Mouse (Mus musculus): Measurements from ENCODE around the gene Sertad2. TPM values are rescaled to one million over a fixed set of nuclear protein-coding genes. Genes with fewer than 3 reads are reported as not detected.

Gene Sertad2
- polyA plus RNA-seq, 1 experiment from 2014 or later, result 32.1 TPM

GRCm38 (mm10) chr11:20571702-20572413 lies 28.8 kb downstream of the Sertad2 start:
- H3K9ac ChIP-seq (ENCODE audit: low read depth, low read length), result no peak overlapping the region
- ATAC-seq (ENCODE audit: low read depth), result 0 out of 2 replicates have a peak, but pooled peaks have one; percentile 18
- H3K4me1 ChIP-seq (ENCODE audit: control insufficient read depth, insufficient read depth, low read length), result peaks cover 11% of the 10 kb centered on the region
- H3K4me2 ChIP-seq (ENCODE audit: low read depth, low read length), result no peak overlapping the region
- H3K27ac ChIP-seq (replicated peaks; ENCODE audit: low read depth, low read length), result no peak overlapping the region
- no peaks in the 10 kb centered on the region for H3K27me3 ChIP-seq (replicated peaks; ENCODE audit: control insufficient read depth, insufficient read depth, low read length)
- H3K4me3 ChIP-seq (ENCODE audit: low read depth, low read length), result no peak overlapping the region
- no peaks in the 10 kb centered on the region for H3K9me3 ChIP-seq (ENCODE audit: control insufficient read depth, low read length)
- WGBS, result 72% methylated on average over 5 of the region's 5 CpGs
- no peaks in the 10 kb centered on the region for H3K36me3 ChIP-seq (ENCODE audit: control insufficient read depth, insufficient read depth, low read length)
- no peak for DNase-seq (ENCODE audit: low spot score)

- Histone ChIP-seq H3K27me3 (replicated peaks; ENCODE audit: control insufficient read depth, insufficient read depth, low read length) (no peaks in the 10 kb centered on the region), H3K9ac (ENCODE audit: low read depth, low read length) (no peak overlapping the region), H3K9me3 (ENCODE audit: control insufficient read depth, low read length) (no peaks in the 10 kb centered on the region), H3K27ac (replicated peaks; ENCODE audit: low read depth, low read length) (peak overlapping the region; percentile 53), H3K4me2 (ENCODE audit: low read depth, low read length) (0 out of 2 replicates have a peak overlapping the region, but pooled peaks have one; percentile 7), H3K4me1 (ENCODE audit: control insufficient read depth, insufficient read depth, low read length) (peaks cover 17% of the 10 kb centered on the region), H3K36me3 (ENCODE audit: control insufficient read depth, insufficient read depth, low read length) (no peaks in the 10 kb centered on the region), H3K4me3 (ENCODE audit: low read depth, low read length) (no peak overlapping the region)
- peak; percentile 55 for ATAC-seq (ENCODE audit: low read depth)
- WGBS, result 21% methylated on average over 8 of the region's 8 CpGs
- peak; percentile 78 for DNase-seq (ENCODE audit: low spot score)
Measured at GRCm38 (mm10) chr11:20576046-20576635, 33.1 kb downstream of the Sertad2 start.

GRCm38 (mm10) chr11:20582758-20583157 lies 39.7 kb downstream of the Sertad2 start:
- no peak for DNase-seq (ENCODE audit: low spot score)
- Histone ChIP-seq H3K27me3 (replicated peaks; ENCODE audit: control insufficient read depth, insufficient read depth, low read length) (no peaks in the 10 kb centered on the region), H3K4me2 (ENCODE audit: low read depth, low read length) (no peak overlapping the region), H3K4me3 (ENCODE audit: low read depth, low read length) (no peak overlapping the region), H3K4me1 (ENCODE audit: control insufficient read depth, insufficient read depth, low read length) (no peaks in the 10 kb centered on the region), H3K27ac (replicated peaks; ENCODE audit: low read depth, low read length) (no peak overlapping the region), H3K9me3 (ENCODE audit: control insufficient read depth, low read length) (no peaks in the 10 kb centered on the region), H3K9ac (ENCODE audit: low read depth, low read length) (no peak overlapping the region), H3K36me3 (ENCODE audit: control insufficient read depth, insufficient read depth, low read length) (no peaks in the 10 kb centered on the region)
- 97% methylated on average over 2 of the region's 2 CpGs for WGBS
- ATAC-seq (ENCODE audit: low read depth), result no peak

GRCm38 (mm10) chr11:20585297-20585696 lies 42.2 kb downstream of the Sertad2 start:
- Histone ChIP-seq H3K27ac (replicated peaks; ENCODE audit: low read depth, low read length) (no peak overlapping the region), H3K4me3 (ENCODE audit: low read depth, low read length) (no peak overlapping the region), H3K9ac (ENCODE audit: low read depth, low read length) (no peak overlapping the region), H3K4me2 (ENCODE audit: low read depth, low read length) (no peak overlapping the region), H3K36me3 (ENCODE audit: control insufficient read depth, insufficient read depth, low read length) (no peaks in the 10 kb centered on the region), H3K27me3 (replicated peaks; ENCODE audit: control insufficient read depth, insufficient read depth, low read length) (no peaks in the 10 kb centered on the region), H3K9me3 (ENCODE audit: control insufficient read depth, low read length) (no peaks in the 10 kb centered on the region), H3K4me1 (ENCODE audit: control insufficient read depth, insufficient read depth, low read length) (peaks cover 7% of the 10 kb centered on the region; the same call in 1 of the 2 replicates)
- no peak for ATAC-seq (ENCODE audit: low read depth)
- no peak for DNase-seq (ENCODE audit: low spot score)
- WGBS, result 85% methylated on average over 1 of the region's 1 CpGs

GRCm38 (mm10) chr11:20586180-20586579 lies 43.1 kb downstream of the Sertad2 start:
- no peak overlapping the region for H3K4me2 ChIP-seq (ENCODE audit: low read depth, low read length)
- no peak overlapping the region for H3K4me3 ChIP-seq (ENCODE audit: low read depth, low read length)
- peaks cover 7% of the 10 kb centered on the region; the same call in 1 of the 2 replicates for H3K4me1 ChIP-seq (ENCODE audit: control insufficient read depth, insufficient read depth, low read length)
- no peak overlapping the region for H3K9ac ChIP-seq (ENCODE audit: low read depth, low read length)
- H3K27me3 ChIP-seq (replicated peaks; ENCODE audit: control insufficient read depth, insufficient read depth, low read length), result no peaks in the 10 kb centered on the region
- H3K27ac ChIP-seq (replicated peaks; ENCODE audit: low read depth, low read length), result no peak overlapping the region
- DNase-seq (ENCODE audit: low spot score) (no peak), ATAC-seq (ENCODE audit: low read depth) (no peak)
- no peaks in the 10 kb centered on the region for H3K9me3 ChIP-seq (ENCODE audit: control insufficient read depth, low read length)
- no peaks in the 10 kb centered on the region for H3K36me3 ChIP-seq (ENCODE audit: control insufficient read depth, insufficient read depth, low read length)

GRCm38 (mm10) chr11:20589393-20589792 lies 46.3 kb downstream of the Sertad2 start:
- WGBS, result 32% methylated on average over 2 of the region's 2 CpGs
- peaks cover 11% of the 10 kb centered on the region for H3K4me1 ChIP-seq (ENCODE audit: control insufficient read depth, insufficient read depth, low read length)
- H3K27me3 ChIP-seq (replicated peaks; ENCODE audit: control insufficient read depth, insufficient read depth, low read length), result no peaks in the 10 kb centered on the region
- no peak overlapping the region for H3K4me3 ChIP-seq (ENCODE audit: low read depth, low read length)
- H3K36me3 ChIP-seq (ENCODE audit: control insufficient read depth, insufficient read depth, low read length), result no peaks in the 10 kb centered on the region
- ATAC-seq (ENCODE audit: low read depth) (peak; percentile 63; the same call in 1 of the 2 replicates), DNase-seq (ENCODE audit: low spot score) (peak; percentile 59)
- no peak overlapping the region for H3K27ac ChIP-seq (replicated peaks; ENCODE audit: low read depth, low read length)
- H3K4me2 ChIP-seq (ENCODE audit: low read depth, low read length), result no peak overlapping the region
- H3K9me3 ChIP-seq (ENCODE audit: control insufficient read depth, low read length), result no peaks in the 10 kb centered on the region
- H3K9ac ChIP-seq (ENCODE audit: low read depth, low read length), result no peak overlapping the region

- no peaks in the 10 kb centered on the region for H3K27me3 ChIP-seq (replicated peaks; ENCODE audit: control insufficient read depth, insufficient read depth, low read length)
- H3K27ac ChIP-seq (replicated peaks; ENCODE audit: low read depth, low read length), result no peak overlapping the region
- H3K9ac ChIP-seq (ENCODE audit: low read depth, low read length), result no peak overlapping the region
- peaks cover 18% of the 10 kb centered on the region for H3K4me1 ChIP-seq (ENCODE audit: control insufficient read depth, insufficient read depth, low read length)
- no peak overlapping the region for H3K4me3 ChIP-seq (ENCODE audit: low read depth, low read length)
- WGBS, result 78% methylated on average over 3 of the region's 3 CpGs
- no peak for DNase-seq (ENCODE audit: low spot score)
- H3K4me2 ChIP-seq (ENCODE audit: low read depth, low read length), result no peak overlapping the region
- H3K9me3 ChIP-seq (ENCODE audit: control insufficient read depth, low read length), result no peaks in the 10 kb centered on the region
- ATAC-seq (ENCODE audit: low read depth), result no peak
- no peaks in the 10 kb centered on the region for H3K36me3 ChIP-seq (ENCODE audit: control insufficient read depth, insufficient read depth, low read length)
Measured at GRCm38 (mm10) chr11:20592010-20592409, 49.0 kb downstream of the Sertad2 start.

- H3K9ac ChIP-seq (ENCODE audit: low read depth, low read length), result no peak overlapping the region
- H3K27ac ChIP-seq (replicated peaks; ENCODE audit: low read depth, low read length), result peak overlapping the region; percentile 65
- H3K27me3 ChIP-seq (replicated peaks; ENCODE audit: control insufficient read depth, insufficient read depth, low read length), result no peaks in the 10 kb centered on the region
- H3K4me1 ChIP-seq (ENCODE audit: control insufficient read depth, insufficient read depth, low read length), result peaks cover 11% of the 10 kb centered on the region
- no peak overlapping the region for H3K4me3 ChIP-seq (ENCODE audit: low read depth, low read length)
- no peaks in the 10 kb centered on the region for H3K9me3 ChIP-seq (ENCODE audit: control insufficient read depth, low read length)
- ATAC-seq (ENCODE audit: low read depth), result no peak
- WGBS, result 57% methylated on average over 22 of the region's 22 CpGs
- DNase-seq (ENCODE audit: low spot score), result peak; percentile 38
- H3K36me3 ChIP-seq (ENCODE audit: control insufficient read depth, insufficient read depth, low read length), result no peaks in the 10 kb centered on the region
- peak overlapping the region; percentile 16 for H3K4me2 ChIP-seq (ENCODE audit: low read depth, low read length)
Measured at GRCm38 (mm10) chr11:20594229-20595201, 51.5 kb downstream of the Sertad2 start.

All from embryonic facial prominence, embryonic 14.5 days (tissue).